Mouse (Mus musculus) midbrain, embryonic 13.5 days (tissue): ENCODE data around the gene Olfr1440. TPM values are rescaled to one million over a fixed set of nuclear protein-coding genes. Genes with fewer than 3 reads are reported as not detected.

Experiments
- ATAC-seq: fragments of 200-750 bp; cut with Nextera tagmentation; 2 replicates; pipeline ENCODE4 v1.8.0; 2017; ENCODE audit warnings: mild to moderate bottlenecking, moderate TSS enrichment, moderate library complexity
- H3K27ac ChIP-seq: fragments of 300-500 bp; sonication (generic); 2 replicates; pipeline ENCODE4 v1.5.1; 2015; ENCODE audit warnings: inconsistent platforms, mild to moderate bottlenecking, moderate library complexity
- H3K27me3 ChIP-seq: fragments of 300-500 bp; sonication (generic); 2 replicates; pipeline ENCODE4 v1.6.1; 2015; ENCODE audit warnings: mild to moderate bottlenecking, inconsistent platforms
- H3K36me3 ChIP-seq: fragments of 300-500 bp; sonication (generic); 2 replicates; pipeline ENCODE4 v1.6.1; 2015; ENCODE audit warnings: mild to moderate bottlenecking, inconsistent platforms
- H3K4me1 ChIP-seq: fragments of 300-500 bp; sonication (generic); replicated peaks from 2 replicates; pipeline ENCODE4 v1.6.1; 2015; ENCODE audit warnings: inconsistent platforms
- H3K4me2 ChIP-seq: fragments of 300-500 bp; sonication (generic); replicated peaks from 2 replicates; pipeline ENCODE4 v1.6.1; 2015; ENCODE audit warnings: moderate library complexity, mild to moderate bottlenecking, inconsistent platforms
- H3K4me3 ChIP-seq: fragments of 300-500 bp; sonication (generic); replicated peaks from 2 replicates; pipeline ENCODE4 v1.5.1; 2015; ENCODE audit warnings: mild to moderate bottlenecking, inconsistent platforms
- H3K9ac ChIP-seq: fragments of 300-500 bp; sonication (generic); replicated peaks from 2 replicates; pipeline ENCODE4 v1.6.1; 2015; ENCODE audit warnings: mild to moderate bottlenecking, inconsistent platforms
- H3K9me3 ChIP-seq: fragments of 300-500 bp; sonication (generic); 2 replicates; pipeline ENCODE4 v1.6.1; 2016; ENCODE audit warnings: mild to moderate bottlenecking, inconsistent platforms
- WGBS: fragments of 180-500 bp; shearing (Covaris S2); methylation state at CpG from one replicate; pipeline ENCODE4 v1.1.7; 2015; 5-methylcytosine and 5-hydroxymethylcytosine counted together
- polyA plus RNA-seq: library from polyadenylated mRNA; unstranded; fragments of >200 nt; fragmentation: Nextera tagmentation; extraction: Ambion mirVana; gene quantifications from 2 replicates; pipeline ENCODE4 v1.2.1, GENCODE M21; 2015

The Olfr1440 gene
- polyA plus RNA-seq, 1 experiment from 2014 or later, result not detected

GRCm38 (mm10) chr19:12435750-12436524 lies 48.9 kb downstream of the Olfr1440 start:
- ATAC-seq, result no peak
- no peaks in the 10 kb centered on the region for H3K9me3 ChIP-seq
- H3K4me2 ChIP-seq, result no peak overlapping the region
- 85% methylated on average over 4 of the region's 4 CpGs for WGBS
- H3K4me1 ChIP-seq, result no peaks in the 10 kb centered on the region
- H3K9ac ChIP-seq, result no peak overlapping the region
- H3K27ac ChIP-seq, result no peak overlapping the region
- no peaks in the 10 kb centered on the region for H3K27me3 ChIP-seq
- no peak overlapping the region for H3K4me3 ChIP-seq
- no peaks in the 10 kb centered on the region for H3K36me3 ChIP-seq

DNA sequence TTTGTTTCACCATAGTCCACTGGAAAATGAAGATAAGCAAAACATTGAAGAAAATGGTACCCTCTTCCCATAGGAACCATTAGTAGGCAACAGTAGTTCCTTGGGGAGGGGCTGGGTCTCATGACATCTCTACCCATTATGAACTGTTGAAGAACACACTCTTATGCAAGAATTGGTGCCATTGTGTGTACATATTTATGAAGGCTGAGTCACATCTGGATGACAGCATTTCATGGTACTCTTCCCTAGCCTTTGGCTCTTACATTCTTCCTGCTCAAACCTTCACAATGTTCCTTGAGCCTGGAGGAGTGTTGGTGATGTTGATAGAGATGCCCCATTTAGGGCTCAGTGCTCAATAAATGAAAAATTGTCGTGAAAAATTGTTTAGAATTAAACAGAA lies 52.5 kb downstream of the Olfr1440 start:
- Histone ChIP-seq H3K4me2 (no peak overlapping the region), H3K9me3 (no peaks in the 10 kb centered on the region)
- WGBS, result 59% methylated on average over 1 of the region's 1 CpGs

GRCm38 (mm10) chr19:12440103-12440725 lies 53.1 kb downstream of the Olfr1440 start:
- H3K27me3 ChIP-seq, result no peaks in the 10 kb centered on the region

More for the DNA sequence above, 52.5 kb downstream of the Olfr1440 start:
- H3K27ac ChIP-seq, result no peak overlapping the region
- no peaks in the 10 kb centered on the region for H3K4me1 ChIP-seq
- H3K4me3 ChIP-seq, result no peak overlapping the region
- H3K27me3 ChIP-seq, result no peaks in the 10 kb centered on the region
- no peak for ATAC-seq
- no peak overlapping the region for H3K9ac ChIP-seq
- H3K36me3 ChIP-seq, result no peaks in the 10 kb centered on the region

DNA sequence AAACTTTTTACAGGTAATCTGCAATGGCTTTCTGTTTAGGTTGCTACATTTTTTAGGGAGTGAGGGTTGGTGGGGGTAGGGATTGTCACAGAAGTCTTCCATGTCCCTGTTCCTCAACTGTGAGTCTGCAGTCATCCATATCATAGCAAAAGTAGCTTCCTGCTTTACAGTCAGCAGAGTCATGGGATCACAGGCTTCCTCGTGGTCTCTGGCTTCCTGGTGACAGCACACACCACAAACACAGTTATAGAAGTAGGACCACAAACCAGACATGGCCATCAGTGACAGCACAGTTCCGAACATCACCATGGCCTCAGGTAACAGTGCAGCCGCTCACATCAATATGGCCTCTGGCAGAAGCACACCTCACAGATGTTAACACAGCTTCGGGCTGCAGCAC lies 55.5 kb downstream of the Olfr1440 start:
- H3K4me3 ChIP-seq, result no peak overlapping the region
- H3K36me3 ChIP-seq, result no peaks in the 10 kb centered on the region
- no peaks in the 10 kb centered on the region for H3K4me1 ChIP-seq
- ATAC-seq, result no peak
- H3K4me2 ChIP-seq, result no peak overlapping the region
- H3K27ac ChIP-seq, result no peak overlapping the region
- no peaks in the 10 kb centered on the region for H3K9me3 ChIP-seq
- no peaks in the 10 kb centered on the region for H3K27me3 ChIP-seq
- 86% methylated on average over 4 of the region's 4 CpGs for WGBS
- no peak overlapping the region for H3K9ac ChIP-seq

More at GRCm38 (mm10) chr19:12440103-12440725, 53.1 kb downstream of the Olfr1440 start:
- H3K4me3 ChIP-seq, result no peak overlapping the region
- no peak overlapping the region for H3K9ac ChIP-seq
- no peak overlapping the region for H3K4me2 ChIP-seq
- ATAC-seq, result no peak
- H3K27ac ChIP-seq, result no peak overlapping the region
- H3K36me3 ChIP-seq, result no peaks in the 10 kb centered on the region
- H3K4me1 ChIP-seq, result no peaks in the 10 kb centered on the region
- H3K9me3 ChIP-seq, result no peaks in the 10 kb centered on the region
- 74% methylated on average over 5 of the region's 5 CpGs for WGBS

DNA sequence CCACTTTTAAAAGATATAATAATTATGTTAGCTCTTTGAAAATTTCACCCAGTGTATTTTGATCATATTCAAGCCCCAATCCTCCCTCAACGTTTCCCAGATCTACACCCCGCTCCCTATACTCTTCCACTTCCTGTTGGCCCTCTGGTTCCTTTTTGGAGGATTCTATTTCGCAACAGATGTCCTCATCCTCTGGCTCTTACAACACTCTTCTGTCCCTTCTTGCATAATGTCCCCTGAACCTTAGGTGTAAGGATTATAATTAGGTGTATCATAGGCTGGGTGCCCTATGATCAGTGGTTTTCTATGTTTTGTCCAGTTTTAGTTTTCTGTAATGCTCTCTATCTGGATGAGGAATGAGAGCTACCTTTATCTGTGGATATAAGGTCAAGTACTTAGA lies 57.9 kb downstream of the Olfr1440 start:
- H3K4me2 ChIP-seq, result no peak overlapping the region
- no peak overlapping the region for H3K27ac ChIP-seq
- H3K4me3 ChIP-seq, result no peak overlapping the region
- no peak overlapping the region for H3K9ac ChIP-seq
- H3K27me3 ChIP-seq, result no peaks in the 10 kb centered on the region
- 79% methylated on average over 3 of the region's 3 CpGs for WGBS
- H3K36me3 ChIP-seq, result no peaks in the 10 kb centered on the region
- no peaks in the 10 kb centered on the region for H3K9me3 ChIP-seq
- ATAC-seq, result no peak
- no peaks in the 10 kb centered on the region for H3K4me1 ChIP-seq

Other genes starting within 250 kb of the Olfr1440 start
- gene Olfr1555-ps1, start 217.2 kb upstream of the Olfr1440 start, polyA plus RNA-seq, result not detected in 2 replicates
- gene Olfr1431, start 186.6 kb upstream of the Olfr1440 start, polyA plus RNA-seq, result not detected in 2 replicates
- not detected in 2 replicates for gene Olfr1432, start 154.7 kb upstream of the Olfr1440 start, polyA plus RNA-seq
- gene Olfr262, start 145.6 kb upstream of the Olfr1440 start, polyA plus RNA-seq, result not detected in 2 replicates
- not detected in 2 replicates for gene Olfr235, start 126.2 kb upstream of the Olfr1440 start, polyA plus RNA-seq
- gene Olfr1434, start 107.4 kb upstream of the Olfr1440 start, polyA plus RNA-seq, result not detected in 2 replicates
- gene Olfr1436, start 88.1 kb upstream of the Olfr1440 start, polyA plus RNA-seq, result not detected in 2 replicates
- gene Olfr1437, start 62.2 kb upstream of the Olfr1440 start, polyA plus RNA-seq, result not detected in 2 replicates
- gene Olfr1438-ps1, start 51.4 kb upstream of the Olfr1440 start, polyA plus RNA-seq, result not detected in 2 replicates
- gene Olfr1441, start 30.2 kb downstream of the Olfr1440 start, polyA plus RNA-seq, result not detected in 2 replicates
- gene Pfpl, start 40.6 kb downstream of the Olfr1440 start, polyA plus RNA-seq, result not detected in 2 replicates
- gene Mpeg1, start 73.5 kb downstream of the Olfr1440 start, polyA plus RNA-seq, result 0.54 and 0.57 TPM in 2 replicates
- gene Dtx4, start 114.2 kb downstream of the Olfr1440 start, polyA plus RNA-seq, result 36.6 and 40.7 TPM in 2 replicates
- gene Fam111a, start 158.5 kb downstream of the Olfr1440 start, polyA plus RNA-seq, result 9.5 TPM in 2 replicates
- not detected in 2 replicates for gene Gm4952, start 212.7 kb downstream of the Olfr1440 start, polyA plus RNA-seq
- not detected in 2 replicates for gene Glyat, start 246.0 kb downstream of the Olfr1440 start, polyA plus RNA-seq